Comparison of ENCODE assay signal across 7 mouse cellular contexts in genomic region chr7:122158488-122158887, GRCm38 (mm10). TPM values are rescaled to one million over a fixed set of nuclear protein-coding genes. Genes with fewer than 3 reads are reported as not detected.
DNase-seq lines count a peak whose midpoint lies in the region; ATAC-seq and TF ChIP-seq lines count a peak whose summit lies in the region.

No protein-coding gene starts in this region.

- H3K4me3 ChIP-seq in spleen, adult 2 months (ENCODE audit: extremely low read depth, insufficient read depth, insufficient read length), result peak overlapping the region; percentile 88
- H3K4me3 ChIP-seq in forebrain, embryonic 16.5 days (replicated peaks; ENCODE audit: low read length), result peak overlapping the region; percentile 62
- H3K4me3 ChIP-seq in liver, embryonic 13.5 days (replicated peaks), result peak overlapping the region; percentile 97
- H3K4me3 ChIP-seq in stomach, postnatal 0 days (ENCODE audit: low read depth, low read length), result peak overlapping the region; percentile 71

- no peak for DNase-seq in spleen, adult 2 months (ENCODE audit: low read depth in 1 of 2, low spot score in 2 of 2)
- DNase-seq in spleen, adult 18-20 months, result no peak
- no peak for DNase-seq in liver, embryonic 13.5 days
- no peak for DNase-seq in stomach, postnatal 0 days (ENCODE audit: low spot score)
- DNase-seq in urinary bladder, adult 2 months (ENCODE audit: low spot score), result no peak
- DNase-seq in frontal cortex, postnatal 14 days (ENCODE audit: low spot score in 2 of 2), result no peak

- H3K9me3 ChIP-seq in forebrain, embryonic 16.5 days (ENCODE audit: control insufficient read depth, low read length), result no peaks in the 10 kb centered on the region
- no peaks in the 10 kb centered on the region for H3K9me3 ChIP-seq in liver, embryonic 13.5 days (replicated peaks)
- no peaks in the 10 kb centered on the region for H3K9me3 ChIP-seq in stomach, postnatal 0 days (ENCODE audit: control insufficient read depth, low read length)

- no peaks in the 10 kb centered on the region for H3K27me3 ChIP-seq in spleen, adult 2 months (ENCODE audit: control insufficient read depth, insufficient read depth, low read length)
- no peaks in the 10 kb centered on the region for H3K27me3 ChIP-seq in forebrain, embryonic 16.5 days (replicated peaks; ENCODE audit: control insufficient read depth, insufficient read depth, low read length)
- no peaks in the 10 kb centered on the region for H3K27me3 ChIP-seq in liver, embryonic 13.5 days
- no peaks in the 10 kb centered on the region for H3K27me3 ChIP-seq in stomach, postnatal 0 days (ENCODE audit: control insufficient read depth, insufficient read depth, low read length)

- no peak for TF ChIP-seq EP300 in stomach, postnatal 0 days (optimal IDR thresholded peaks at IDR 0.05)

- ATAC-seq in forebrain, embryonic 16.5 days, result no peak
- ATAC-seq in liver, embryonic 13.5 days (ENCODE audit: low read depth), result no peak
- ATAC-seq in stomach, postnatal 0 days (ENCODE audit: low FRiP score, low TSS enrichment), result no peak

- TF ChIP-seq CTCF in spleen, adult 2 months (IDR thresholded peaks at IDR 0.05; ENCODE audit: extremely low read depth, insufficient read depth, insufficient read length, insufficient replicate concordance), result no peak
- TF ChIP-seq CTCF in stomach, postnatal 0 days (IDR thresholded peaks at IDR 0.05; ENCODE audit: low read depth), result no peak

- WGBS in spleen, adult 2 months, result 4% methylated on average over 13 of the region's 13 CpGs
- WGBS in forebrain, embryonic 16.5 days, result 4% methylated on average over 13 of the region's 13 CpGs
- 5% methylated on average over 13 of the region's 13 CpGs for WGBS in liver, embryonic 13.5 days (ENCODE audit: insufficient replicate concordance)
- 7% methylated on average over 13 of the region's 13 CpGs for WGBS in stomach, postnatal 0 days

- H3K9ac ChIP-seq in forebrain, embryonic 16.5 days (replicated peaks; ENCODE audit: low read depth, low read length), result peak overlapping the region; percentile 60
- H3K9ac ChIP-seq in liver, embryonic 13.5 days, result peak overlapping the region; percentile 95
- peak overlapping the region; percentile 58 for H3K9ac ChIP-seq in stomach, postnatal 0 days (ENCODE audit: low read length)

- no peaks in the 10 kb centered on the region for H3K36me3 ChIP-seq in spleen, adult 2 months (ENCODE audit: control insufficient read depth, insufficient read depth, low read length)
- H3K36me3 ChIP-seq in forebrain, embryonic 16.5 days (ENCODE audit: control insufficient read depth, insufficient read depth), result no peaks in the 10 kb centered on the region
- peaks cover 32% of the 10 kb centered on the region for H3K36me3 ChIP-seq in liver, embryonic 13.5 days
- no peaks in the 10 kb centered on the region for H3K36me3 ChIP-seq in stomach, postnatal 0 days (ENCODE audit: control insufficient read depth, insufficient read depth, low read length)

- no peak for TF ChIP-seq POLR2A in spleen, adult 2 months (IDR thresholded peaks at IDR 0.05; ENCODE audit: low read depth, low read length)

- H3K27ac ChIP-seq in spleen, adult 2 months (ENCODE audit: insufficient read depth, low read length), result 0 out of 2 replicates have a peak overlapping the region, but pooled peaks have one; percentile 4
- H3K27ac ChIP-seq in forebrain, embryonic 16.5 days (ENCODE audit: low read length), result peak overlapping the region; percentile 55; the same call in 1 of the 2 replicates
- H3K27ac ChIP-seq in liver, embryonic 13.5 days, result peak overlapping the region; percentile 91
- H3K27ac ChIP-seq in stomach, postnatal 0 days (replicated peaks), result peak overlapping the region; percentile 81

- peaks cover 8% of the 10 kb centered on the region; the same call in 1 of the 2 replicates for H3K4me1 ChIP-seq in spleen, adult 2 months (ENCODE audit: control insufficient read depth, insufficient read depth, insufficient read length)
- peaks cover 31% of the 10 kb centered on the region for H3K4me1 ChIP-seq in forebrain, embryonic 16.5 days (replicated peaks; ENCODE audit: control insufficient read depth, insufficient read depth, low read length)
- H3K4me1 ChIP-seq in liver, embryonic 13.5 days (replicated peaks), result peaks cover 51% of the 10 kb centered on the region
- H3K4me1 ChIP-seq in stomach, postnatal 0 days (replicated peaks; ENCODE audit: control insufficient read depth, insufficient read depth), result no peaks in the 10 kb centered on the region

- peak overlapping the region; percentile 96 for H3K4me2 ChIP-seq in forebrain, embryonic 16.5 days (ENCODE audit: low read length)
- peak overlapping the region; percentile 89 for H3K4me2 ChIP-seq in liver, embryonic 13.5 days
- H3K4me2 ChIP-seq in stomach, postnatal 0 days (replicated peaks; ENCODE audit: low read depth), result peak overlapping the region; percentile 72

RNA-seq across cellular contexts. Expression of gene Plk1, which starts 0.8 kb away (rescaled TPM):
- polyA plus RNA-seq in spleen, adult 2 months (2012; rRNA removed), result 11.3 and 14.9 TPM in 2 replicates
- 46.2 and 54.4 TPM in 2 replicates for polyA plus RNA-seq in forebrain, embryonic 16.5 days (2015; fragmentation: Nextera tagmentation; extraction: Ambion mirVana)
- 123 and 138 TPM in 2 replicates for polyA plus RNA-seq in liver, embryonic 13.5 days (2015; fragmentation: Nextera tagmentation; extraction: Ambion mirVana)
- polyA plus RNA-seq in stomach, postnatal 0 days (2015; fragmentation: Nextera tagmentation; extraction: Ambion mirVana), result 20.5 and 26.9 TPM in 2 replicates
- 2.0 and 3.0 TPM in 2 replicates for polyA plus RNA-seq in urinary bladder, adult 2 months (2012; rRNA removed)

RNA-seq across cellular contexts. Expression of gene Dctn5, which starts 25.6 kb away (rescaled TPM):
- polyA plus RNA-seq in spleen, adult 2 months (2012; rRNA removed), result 54.9 and 62.0 TPM in 2 replicates
- polyA plus RNA-seq in forebrain, embryonic 16.5 days (2015; fragmentation: Nextera tagmentation; extraction: Ambion mirVana), result 161 and 170 TPM in 2 replicates
- polyA plus RNA-seq in liver, embryonic 13.5 days (2015; fragmentation: Nextera tagmentation; extraction: Ambion mirVana), result 54.7 and 55.9 TPM in 2 replicates
- polyA plus RNA-seq in stomach, postnatal 0 days (2015; fragmentation: Nextera tagmentation; extraction: Ambion mirVana), result 66.0 and 68.0 TPM in 2 replicates
- 71.2 and 84.0 TPM in 2 replicates for polyA plus RNA-seq in urinary bladder, adult 2 months (2012; rRNA removed)

RNA-seq across cellular contexts. Expression of gene Palb2, which starts 25.7 kb away (rescaled TPM):
- 2.5 and 2.7 TPM in 2 replicates for polyA plus RNA-seq in spleen, adult 2 months (2012; rRNA removed)
- 8.8 and 9.2 TPM in 2 replicates for polyA plus RNA-seq in forebrain, embryonic 16.5 days (2015; fragmentation: Nextera tagmentation; extraction: Ambion mirVana)
- 13.5 and 16.0 TPM in 2 replicates for polyA plus RNA-seq in liver, embryonic 13.5 days (2015; fragmentation: Nextera tagmentation; extraction: Ambion mirVana)
- 4.5 and 5.2 TPM in 2 replicates for polyA plus RNA-seq in stomach, postnatal 0 days (2015; fragmentation: Nextera tagmentation; extraction: Ambion mirVana)
- 2.1 and 2.4 TPM in 2 replicates for polyA plus RNA-seq in urinary bladder, adult 2 months (2012; rRNA removed)

RNA-seq across cellular contexts. Expression of gene Ern2, which starts 27.5 kb away (rescaled TPM):
- polyA plus RNA-seq in spleen, adult 2 months (2012; rRNA removed), result 0.22 TPM in 1 of 2 replicates, not detected in the other
- polyA plus RNA-seq in forebrain, embryonic 16.5 days (2015; fragmentation: Nextera tagmentation; extraction: Ambion mirVana), result 0.37 and 1.7 TPM in 2 replicates
- not detected in 2 replicates for polyA plus RNA-seq in liver, embryonic 13.5 days (2015; fragmentation: Nextera tagmentation; extraction: Ambion mirVana)
- polyA plus RNA-seq in stomach, postnatal 0 days (2015; fragmentation: Nextera tagmentation; extraction: Ambion mirVana), result 33.5 and 37.3 TPM in 2 replicates
- polyA plus RNA-seq in urinary bladder, adult 2 months (2012; rRNA removed), result 1.4 and 1.5 TPM in 2 replicates

RNA-seq across cellular contexts. Expression of gene Ndufab1, which starts 56.8 kb away (rescaled TPM):
- polyA plus RNA-seq in spleen, adult 2 months (2012; rRNA removed), result 103 and 141 TPM in 2 replicates
- polyA plus RNA-seq in forebrain, embryonic 16.5 days (2015; fragmentation: Nextera tagmentation; extraction: Ambion mirVana), result 530 and 550 TPM in 2 replicates
- polyA plus RNA-seq in liver, embryonic 13.5 days (2015; fragmentation: Nextera tagmentation; extraction: Ambion mirVana), result 562 and 589 TPM in 2 replicates
- polyA plus RNA-seq in stomach, postnatal 0 days (2015; fragmentation: Nextera tagmentation; extraction: Ambion mirVana), result 582 and 605 TPM in 2 replicates
- 139 and 155 TPM in 2 replicates for polyA plus RNA-seq in urinary bladder, adult 2 months (2012; rRNA removed)

Comparison
In these comparisons a context has a peak if more than half of its experiments do, and no peak if none do; other contexts are left out.
1. H3K27ac ChIP-seq: peak in every context shown above with its lines; median percentile 91 in liver, embryonic 13.5 days; 81 in stomach, postnatal 0 days; 55 in forebrain, embryonic 16.5 days; 4 in spleen, adult 2 months.